Mouse (Mus musculus): Measurements from ENCODE around the gene Olfr73. TPM values are rescaled to one million over a fixed set of nuclear protein-coding genes. Genes with fewer than 3 reads are reported as not detected.
"Not testable (repeated sequence)": the region's sequence is repeated elsewhere in the genome, so short reads cannot be mapped to it uniquely, and the experiment has no call there.

Gene Olfr73
- polyA plus RNA-seq (2016; fragmentation: Nextera tagmentation; extraction: Ambion mirVana) = not detected in 2 replicates

- DNase-seq (ENCODE audit: low spot score) = no peak
- Histone ChIP-seq H3K9me3 (replicated peaks) (no peaks in the 10 kb centered on the region), H3K27ac (replicated peaks) (no peak within 1 kb of the TSS), H3K36me3 (no peaks in the 10 kb centered on the region), H3K4me3 (no peak within 1 kb of the TSS), H3K27me3 (ENCODE audit: low read depth, poor library complexity, severe bottlenecking) (no peaks in the 10 kb centered on the region), H3K4me1 (no peaks in the 10 kb centered on the region)
Observed at GRCm38 (mm10) chr2:88037599-88037998, at the start of gene Olfr73. Gene Olfr73 (minus strand): TSS chr2:88037699.

- H3K4me1 ChIP-seq = no peaks in the 10 kb centered on the region
- no peaks in the 10 kb centered on the region for H3K36me3 ChIP-seq
- no peak within 1 kb of the TSS for H3K4me3 ChIP-seq
- no peak within 1 kb of the TSS for H3K27ac ChIP-seq (replicated peaks)
- no peak for DNase-seq (ENCODE audit: low spot score)
- H3K9me3 ChIP-seq (replicated peaks) = no peaks in the 10 kb centered on the region
- no peaks in the 10 kb centered on the region for H3K27me3 ChIP-seq (ENCODE audit: low read depth, poor library complexity, severe bottlenecking)
Observed at GRCm38 (mm10) chr2:88071730-88072129, 34.2 kb upstream of the Olfr73 start, which contains the start of gene Olfr1163. Gene Olfr1163 (minus strand): TSS chr2:88071830.

- Histone ChIP-seq H3K27me3 (ENCODE audit: low read depth, poor library complexity, severe bottlenecking) (no peaks in the 10 kb centered on the region), H3K36me3 (no peaks in the 10 kb centered on the region), H3K27ac (replicated peaks) (no peak overlapping the region), H3K9me3 (replicated peaks) (no peaks in the 10 kb centered on the region; the same call in 1 of the 2 replicates), H3K4me3 (no peak overlapping the region), H3K4me1 (no peaks in the 10 kb centered on the region)
- DNase-seq (ENCODE audit: low spot score) = no peak
- 80% methylated on average over 2 of the region's 2 CpGs for WGBS
Observed at GRCm38 (mm10) chr2:88063587-88063986, 26.1 kb upstream of the Olfr73 start.

GRCm38 (mm10) chr2:88051029-88051428, 13.5 kb upstream of the Olfr73 start, which contains the start of gene Olfr1162:
Gene Olfr1162 (minus strand): TSS chr2:88051129.
- no peaks in the 10 kb centered on the region for H3K4me1 ChIP-seq
- H3K27me3 ChIP-seq (ENCODE audit: low read depth, poor library complexity, severe bottlenecking) = no peaks in the 10 kb centered on the region
- WGBS = 90% methylated on average over 1 of the region's 1 CpGs
- H3K27ac ChIP-seq (replicated peaks) = no peak within 1 kb of the TSS
- H3K4me3 ChIP-seq = no peak within 1 kb of the TSS
- no peaks in the 10 kb centered on the region for H3K36me3 ChIP-seq
- DNase-seq (ENCODE audit: low spot score) = no peak
- H3K9me3 ChIP-seq (replicated peaks) = no peaks in the 10 kb centered on the region

- WGBS = 81% methylated on average over 1 of the region's 1 CpGs
Observed at GRCm38 (mm10) chr2:88022474-88022873, 15.0 kb downstream of the Olfr73 start, which contains the start of gene Olfr1161. Gene Olfr1161 (plus strand): TSS chr2:88022774.

GRCm38 (mm10) chr2:88007515-88008318, 29.8 kb downstream of the Olfr73 start, which contains the start of gene Olfr1160:
Gene Olfr1160 (minus strand): TSS chr2:88008268.
- no peaks in the 10 kb centered on the region for H3K27me3 ChIP-seq (ENCODE audit: low read depth, poor library complexity, severe bottlenecking)
- no peaks in the 10 kb centered on the region for H3K4me1 ChIP-seq
- no peak for DNase-seq (ENCODE audit: low spot score)
- no peak within 1 kb of the TSS for H3K27ac ChIP-seq (replicated peaks)
- no peak within 1 kb of the TSS for H3K4me3 ChIP-seq
- H3K9me3 ChIP-seq (replicated peaks) = no peaks in the 10 kb centered on the region
- H3K36me3 ChIP-seq = no peaks in the 10 kb centered on the region

More at GRCm38 (mm10) chr2:88022474-88022873, 15.0 kb downstream of the Olfr73 start, which contains the start of gene Olfr1161:
- not testable (repeated sequence) for H3K4me1 ChIP-seq; H3K9me3 ChIP-seq (replicated peaks); H3K27ac ChIP-seq (replicated peaks); H3K36me3 ChIP-seq; H3K27me3 ChIP-seq (ENCODE audit: low read depth, poor library complexity, severe bottlenecking); H3K4me3 ChIP-seq; DNase-seq (ENCODE audit: low spot score)

GRCm38 (mm10) chr2:87989813-87990212, 47.7 kb downstream of the Olfr73 start, which contains the start of gene Olfr1158:
Gene Olfr1158 (plus strand): TSS chr2:87990113.
- Histone ChIP-seq H3K27ac (replicated peaks) (no peak within 1 kb of the TSS), H3K9me3 (replicated peaks) (no peaks in the 10 kb centered on the region), H3K4me3 (no peak within 1 kb of the TSS), H3K27me3 (ENCODE audit: low read depth, poor library complexity, severe bottlenecking) (no peaks in the 10 kb centered on the region), H3K36me3 (no peaks in the 10 kb centered on the region), H3K4me1 (no peaks in the 10 kb centered on the region)
- DNase-seq (ENCODE audit: low spot score) = no peak

Other genes with a start within 250 kb of the Olfr73 start
- gene Olfr1143, start 237.1 kb downstream of the Olfr73 start, polyA plus RNA-seq (2016; fragmentation: Nextera tagmentation; extraction: Ambion mirVana) = not detected in 2 replicates
- not detected in 2 replicates for gene Olfr1145, start 227.9 kb downstream of the Olfr73 start, polyA plus RNA-seq (2016; fragmentation: Nextera tagmentation; extraction: Ambion mirVana)
- gene Olfr1148, start 207.2 kb downstream of the Olfr73 start, polyA plus RNA-seq (2016; fragmentation: Nextera tagmentation; extraction: Ambion mirVana) = not detected in 2 replicates
- gene Olfr1150-ps1, start 193.7 kb downstream of the Olfr73 start, polyA plus RNA-seq (2016; fragmentation: Nextera tagmentation; extraction: Ambion mirVana) = not detected in 2 replicates
- not detected in 2 replicates for gene Olfr1151, start 181.8 kb downstream of the Olfr73 start, polyA plus RNA-seq (2016; fragmentation: Nextera tagmentation; extraction: Ambion mirVana)
- gene Olfr1152, start 171.2 kb downstream of the Olfr73 start, polyA plus RNA-seq (2016; fragmentation: Nextera tagmentation; extraction: Ambion mirVana) = 0.01 and 0.02 TPM in 2 replicates
- not detected in 2 replicates for gene Olfr1153, start 142.7 kb downstream of the Olfr73 start, polyA plus RNA-seq (2016; fragmentation: Nextera tagmentation; extraction: Ambion mirVana)
- gene Olfr1154, start 132.5 kb downstream of the Olfr73 start, polyA plus RNA-seq (2016; fragmentation: Nextera tagmentation; extraction: Ambion mirVana) = not detected in 2 replicates
- gene Olfr1155, start 92.6 kb downstream of the Olfr73 start, polyA plus RNA-seq (2016; fragmentation: Nextera tagmentation; extraction: Ambion mirVana) = not detected in 2 replicates
- gene Olfr1156, start 84.6 kb downstream of the Olfr73 start, polyA plus RNA-seq (2016; fragmentation: Nextera tagmentation; extraction: Ambion mirVana) = not detected in 2 replicates
- gene Olfr1157, start 69.4 kb downstream of the Olfr73 start, polyA plus RNA-seq (2016; fragmentation: Nextera tagmentation; extraction: Ambion mirVana) = not detected in 2 replicates
- gene Olfr74, start 63.0 kb downstream of the Olfr73 start, polyA plus RNA-seq (2016; fragmentation: Nextera tagmentation; extraction: Ambion mirVana) = not detected in 2 replicates
- gene Olfr1158, start 47.6 kb downstream of the Olfr73 start, polyA plus RNA-seq (2016; fragmentation: Nextera tagmentation; extraction: Ambion mirVana) = not detected in 2 replicates
- gene Olfr1160, start 29.4 kb downstream of the Olfr73 start, polyA plus RNA-seq (2016; fragmentation: Nextera tagmentation; extraction: Ambion mirVana) = not detected in 2 replicates
- not detected in 2 replicates for gene Olfr1161, start 14.9 kb downstream of the Olfr73 start, polyA plus RNA-seq (2016; fragmentation: Nextera tagmentation; extraction: Ambion mirVana)
- gene Olfr1162, start 13.4 kb upstream of the Olfr73 start, polyA plus RNA-seq (2016; fragmentation: Nextera tagmentation; extraction: Ambion mirVana) = not detected in 2 replicates
- gene Olfr1163, start 34.1 kb upstream of the Olfr73 start, polyA plus RNA-seq (2016; fragmentation: Nextera tagmentation; extraction: Ambion mirVana) = not detected in 2 replicates
- gene Olfr1164, start 56.3 kb upstream of the Olfr73 start, polyA plus RNA-seq (2016; fragmentation: Nextera tagmentation; extraction: Ambion mirVana) = not detected in 2 replicates
- not detected in 2 replicates for gene Olfr1166, start 90.6 kb upstream of the Olfr73 start, polyA plus RNA-seq (2016; fragmentation: Nextera tagmentation; extraction: Ambion mirVana)
- gene Olfr1167, start 117.5 kb upstream of the Olfr73 start, polyA plus RNA-seq (2016; fragmentation: Nextera tagmentation; extraction: Ambion mirVana) = not detected in 2 replicates
- not detected in 2 replicates for gene Olfr1168, start 144.2 kb upstream of the Olfr73 start, polyA plus RNA-seq (2016; fragmentation: Nextera tagmentation; extraction: Ambion mirVana)
- gene Olfr1170, start 190.6 kb upstream of the Olfr73 start, polyA plus RNA-seq (2016; fragmentation: Nextera tagmentation; extraction: Ambion mirVana) = not detected in 2 replicates
- gene Olfr1173, start 242.2 kb upstream of the Olfr73 start, polyA plus RNA-seq (2016; fragmentation: Nextera tagmentation; extraction: Ambion mirVana) = not detected in 2 replicates

Data from midbrain, embryonic 10.5 days (tissue).